Mouse (Mus musculus): ENCODE measurements around the gene Ttc39d. TPM values are rescaled to one million over a fixed set of nuclear protein-coding genes. Genes with fewer than 3 reads are reported as not detected.
"Not testable (repeated sequence)": the region's sequence is repeated elsewhere in the genome, so short reads cannot be mapped to it uniquely, and the experiment has no call there.

The Ttc39d gene
- polyA plus RNA-seq, 1 experiment from 2014 or later = 0.06 TPM

GRCm38 (mm10) chr17:80172761-80173160, 34.5 kb upstream of the Ttc39d start:
- Histone ChIP-seq H3K4me3 (no peak overlapping the region), H3K4me1 (peaks cover 25% of the 10 kb centered on the region), H3K36me3 (no peaks in the 10 kb centered on the region), H3K9me3 (replicated peaks) (no peaks in the 10 kb centered on the region), H3K27ac (replicated peaks) (no peak overlapping the region), H3K27me3 (ENCODE audit: low read depth, poor library complexity, severe bottlenecking) (no peaks in the 10 kb centered on the region)
- WGBS = 89% methylated on average over 5 of the region's 5 CpGs
- DNase-seq (ENCODE audit: low spot score) = no peak

DNA sequence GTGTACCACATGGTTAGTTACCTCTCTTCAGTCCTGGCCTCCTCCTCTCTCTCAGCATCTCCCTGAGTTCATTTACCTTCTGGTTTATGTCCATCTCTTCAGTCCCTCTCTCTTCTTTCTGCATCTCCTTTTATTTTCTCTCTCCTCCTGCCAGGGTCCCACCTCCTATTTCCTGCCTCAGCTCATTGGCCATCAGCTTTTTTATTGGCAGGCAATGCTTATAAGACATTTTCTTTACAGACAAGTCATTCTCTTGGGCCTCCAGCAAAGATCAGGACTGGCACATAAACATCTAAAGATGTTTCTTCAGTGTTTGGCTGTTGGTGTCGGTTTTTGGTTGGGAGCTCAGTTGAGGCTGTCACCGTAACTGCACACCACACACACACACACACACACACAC, 33.6 kb upstream of the Ttc39d start:
- H3K4me1 ChIP-seq = peaks cover 15% of the 10 kb centered on the region
- H3K36me3 ChIP-seq = no peaks in the 10 kb centered on the region
- DNase-seq (ENCODE audit: low spot score) = no peak
- H3K4me3 ChIP-seq = no peak overlapping the region
- H3K9me3 ChIP-seq (replicated peaks) = no peaks in the 10 kb centered on the region
- no peaks in the 10 kb centered on the region for H3K27me3 ChIP-seq (ENCODE audit: low read depth, poor library complexity, severe bottlenecking)
- 88% methylated on average over 2 of the region's 2 CpGs for WGBS
- no peak overlapping the region for H3K27ac ChIP-seq (replicated peaks)

- peaks cover 11% of the 10 kb centered on the region for H3K4me1 ChIP-seq
- no peak overlapping the region for H3K4me3 ChIP-seq
- H3K27ac ChIP-seq (replicated peaks) = no peak overlapping the region
- 88% methylated on average over 3 of the region's 3 CpGs for WGBS
- no peaks in the 10 kb centered on the region for H3K36me3 ChIP-seq
- no peak for DNase-seq (ENCODE audit: low spot score)
- no peaks in the 10 kb centered on the region for H3K27me3 ChIP-seq (ENCODE audit: low read depth, poor library complexity, severe bottlenecking)
- H3K9me3 ChIP-seq (replicated peaks) = no peaks in the 10 kb centered on the region
Observed at GRCm38 (mm10) chr17:80174146-80174545, 33.1 kb upstream of the Ttc39d start.

- peak overlapping the region; percentile 59; the same call in 1 of the 2 replicates for H3K27ac ChIP-seq (replicated peaks)
- DNase-seq (ENCODE audit: low spot score) = peak; percentile 31
- H3K4me1 ChIP-seq = peaks cover 10% of the 10 kb centered on the region
- H3K9me3 ChIP-seq (replicated peaks) = no peaks in the 10 kb centered on the region
- no peaks in the 10 kb centered on the region for H3K27me3 ChIP-seq (ENCODE audit: low read depth, poor library complexity, severe bottlenecking)
- H3K4me3 ChIP-seq = no peak overlapping the region
- 78% methylated on average over 19 of the region's 19 CpGs for WGBS
- H3K36me3 ChIP-seq = no peaks in the 10 kb centered on the region
Observed at GRCm38 (mm10) chr17:80174699-80175385, 32.4 kb upstream of the Ttc39d start.

- 87% methylated on average over 4 of the region's 4 CpGs for WGBS
- Histone ChIP-seq H3K4me3 (no peak overlapping the region), H3K4me1 (peaks cover 10% of the 10 kb centered on the region), H3K9me3 (replicated peaks) (no peaks in the 10 kb centered on the region), H3K27me3 (ENCODE audit: low read depth, poor library complexity, severe bottlenecking) (no peaks in the 10 kb centered on the region), H3K27ac (replicated peaks) (no peak overlapping the region), H3K36me3 (no peaks in the 10 kb centered on the region)
- no peak for DNase-seq (ENCODE audit: low spot score)
Observed at GRCm38 (mm10) chr17:80175386-80175739, 31.9 kb upstream of the Ttc39d start.

DNA sequence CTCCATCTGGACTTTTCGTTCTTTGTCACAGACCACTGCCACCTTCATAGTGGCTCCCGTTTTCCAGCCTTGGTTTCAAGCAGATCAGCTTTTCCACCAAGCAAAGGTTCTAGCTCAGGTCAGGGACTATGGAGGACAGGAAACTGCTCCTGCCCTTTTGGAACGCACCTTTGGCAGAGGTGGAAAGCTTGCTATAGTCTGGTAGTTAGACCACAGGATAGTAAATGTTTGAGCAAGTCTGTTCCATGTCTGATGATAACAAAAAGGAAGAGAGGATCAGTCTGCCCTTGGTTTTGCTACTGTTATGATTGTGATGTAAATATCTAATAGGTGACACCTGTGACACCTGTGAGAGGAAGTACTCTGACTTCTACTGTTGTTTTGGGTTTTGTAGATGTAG, 31.3 kb upstream of the Ttc39d start:
- Histone ChIP-seq H3K4me1 (peaks cover 10% of the 10 kb centered on the region), H3K36me3 (no peaks in the 10 kb centered on the region), H3K4me3 (no peak overlapping the region), H3K27ac (replicated peaks) (no peak overlapping the region), H3K27me3 (ENCODE audit: low read depth, poor library complexity, severe bottlenecking) (no peaks in the 10 kb centered on the region), H3K9me3 (replicated peaks) (no peaks in the 10 kb centered on the region)
- no peak for DNase-seq (ENCODE audit: low spot score)
- 84% methylated on average over 3 of the region's 3 CpGs for WGBS

DNA sequence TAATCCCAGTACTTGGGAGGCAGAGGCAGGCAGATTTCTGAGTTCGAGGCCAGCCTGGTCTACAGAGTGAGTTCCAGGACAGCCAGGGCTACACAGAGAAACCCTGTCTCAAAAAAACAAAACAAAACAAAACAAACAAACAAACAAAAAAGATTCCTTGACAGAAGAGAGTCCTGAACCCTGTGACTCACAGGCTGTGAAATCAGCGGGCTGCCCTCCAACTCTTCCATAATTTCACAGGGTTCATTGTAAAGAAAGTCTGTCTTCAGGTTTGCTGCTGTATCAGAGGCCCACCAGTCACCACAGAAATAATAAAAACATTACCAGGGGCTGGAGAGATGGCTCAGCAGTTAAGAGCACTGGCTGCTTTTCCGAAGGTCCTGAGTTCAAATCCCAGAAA, 28.4 kb upstream of the Ttc39d start:
- H3K4me1 ChIP-seq = peaks cover 10% of the 10 kb centered on the region
- WGBS = 90% methylated on average over 3 of the region's 3 CpGs

GRCm38 (mm10) chr17:80179959-80180358, 27.3 kb upstream of the Ttc39d start:
- Histone ChIP-seq H3K27me3 (ENCODE audit: low read depth, poor library complexity, severe bottlenecking) (no peaks in the 10 kb centered on the region), H3K36me3 (no peaks in the 10 kb centered on the region), H3K4me3 (no peak overlapping the region), H3K4me1 (peaks cover 5% of the 10 kb centered on the region), H3K27ac (replicated peaks) (no peak overlapping the region), H3K9me3 (replicated peaks) (no peaks in the 10 kb centered on the region)
- 2% methylated on average over 6 of the region's 6 CpGs for WGBS
- DNase-seq (ENCODE audit: low spot score) = peak; percentile 71

More for the DNA sequence above, 28.4 kb upstream of the Ttc39d start:
- H3K27ac ChIP-seq (replicated peaks); H3K4me3 ChIP-seq; H3K9me3 ChIP-seq (replicated peaks); DNase-seq (ENCODE audit: low spot score); H3K36me3 ChIP-seq; H3K27me3 ChIP-seq (ENCODE audit: low read depth, poor library complexity, severe bottlenecking): not testable (repeated sequence)

DNA sequence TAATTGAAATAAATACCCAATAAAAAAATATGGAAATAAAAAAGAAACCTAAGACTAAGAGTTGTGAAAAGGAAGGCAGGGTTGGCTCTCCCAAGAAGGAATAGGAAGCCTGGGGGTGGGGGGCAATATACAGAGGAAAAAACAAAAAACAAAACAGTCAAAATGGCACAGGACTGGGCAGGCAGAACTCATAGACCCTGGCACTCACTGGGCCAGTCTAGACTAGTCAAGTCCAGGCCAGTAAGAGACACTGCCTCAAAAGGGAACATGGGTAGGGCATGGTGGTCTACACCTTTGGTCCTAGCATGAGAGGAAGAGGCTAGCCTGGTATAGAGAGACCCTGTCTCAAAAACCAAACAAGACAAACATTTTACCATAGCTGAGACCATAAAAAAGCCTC, 26.8 kb upstream of the Ttc39d start:
- peaks cover under 1% of the 10 kb centered on the region; the same call in 1 of the 2 replicates for H3K4me1 ChIP-seq
- no peaks in the 10 kb centered on the region for H3K27me3 ChIP-seq (ENCODE audit: low read depth, poor library complexity, severe bottlenecking)
- no peaks in the 10 kb centered on the region for H3K36me3 ChIP-seq
- DNase-seq (ENCODE audit: low spot score) = no peak
- no peaks in the 10 kb centered on the region for H3K9me3 ChIP-seq (replicated peaks)
- H3K27ac ChIP-seq (replicated peaks) = 0 out of 2 replicates have a peak overlapping the region, but pooled peaks have one; percentile 4
- H3K4me3 ChIP-seq = no peak overlapping the region

DNA sequence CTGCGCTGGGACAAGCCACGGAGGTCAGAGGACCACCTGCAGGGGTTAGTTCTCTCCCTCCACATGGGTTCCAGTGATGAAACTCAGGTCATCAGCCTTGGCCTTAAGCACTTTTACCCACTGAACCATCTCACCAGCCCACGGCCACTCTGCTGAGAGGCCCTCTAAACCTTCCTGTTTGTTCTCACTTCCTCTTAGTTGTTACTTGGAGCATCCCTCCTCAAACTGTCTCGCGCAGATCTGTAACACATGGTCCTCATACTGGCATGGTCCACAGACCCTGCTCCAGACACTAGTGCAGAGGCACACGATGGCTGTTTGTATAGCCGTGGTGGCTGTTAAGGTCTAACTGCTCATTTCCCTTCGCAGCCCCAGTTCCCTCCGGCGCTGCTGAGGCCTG, 23.6 kb upstream of the Ttc39d start:
- Histone ChIP-seq H3K4me1 (no peaks in the 10 kb centered on the region), H3K36me3 (no peaks in the 10 kb centered on the region), H3K27ac (replicated peaks) (no peak overlapping the region), H3K4me3 (no peak overlapping the region), H3K27me3 (ENCODE audit: low read depth, poor library complexity, severe bottlenecking) (no peaks in the 10 kb centered on the region), H3K9me3 (replicated peaks) (no peaks in the 10 kb centered on the region; the same call in 1 of the 2 replicates)
- WGBS = 81% methylated on average over 10 of the region's 10 CpGs
- no peak for DNase-seq (ENCODE audit: low spot score)

GRCm38 (mm10) chr17:80193075-80193474, 14.2 kb upstream of the Ttc39d start:
- Histone ChIP-seq H3K4me1 (peaks cover 3% of the 10 kb centered on the region; the same call in 1 of the 2 replicates), H3K27ac (replicated peaks) (no peak overlapping the region), H3K36me3 (peaks cover 42% of the 10 kb centered on the region), H3K4me3 (no peak overlapping the region), H3K9me3 (replicated peaks) (no peaks in the 10 kb centered on the region; the same call in 1 of the 2 replicates), H3K27me3 (ENCODE audit: low read depth, poor library complexity, severe bottlenecking) (no peaks in the 10 kb centered on the region)
- 76% methylated on average over 5 of the region's 5 CpGs for WGBS
- DNase-seq (ENCODE audit: low spot score) = no peak

GRCm38 (mm10) chr17:80199160-80199778, 8.0 kb upstream of the Ttc39d start:
- Histone ChIP-seq H3K4me3 (no peak overlapping the region), H3K27ac (replicated peaks) (no peak overlapping the region), H3K36me3 (peaks cover 97% of the 10 kb centered on the region), H3K4me1 (no peaks in the 10 kb centered on the region), H3K27me3 (ENCODE audit: low read depth, poor library complexity, severe bottlenecking) (no peaks in the 10 kb centered on the region), H3K9me3 (replicated peaks) (no peaks in the 10 kb centered on the region)
- DNase-seq (ENCODE audit: low spot score) = no peak
- WGBS = 85% methylated on average over 3 of the region's 3 CpGs

GRCm38 (mm10) chr17:80205657-80206056, 1.6 kb upstream of the Ttc39d start:
- Histone ChIP-seq H3K27me3 (ENCODE audit: low read depth, poor library complexity, severe bottlenecking) (no peaks in the 10 kb centered on the region), H3K4me1 (peaks cover 17% of the 10 kb centered on the region), H3K27ac (replicated peaks) (peak overlapping the region; percentile 100), H3K4me3 (peak overlapping the region; percentile 85), H3K36me3 (peaks cover 52% of the 10 kb centered on the region), H3K9me3 (replicated peaks) (no peaks in the 10 kb centered on the region)
- WGBS = 54% methylated on average over 5 of the region's 5 CpGs
- DNase-seq (ENCODE audit: low spot score) = no peak

Measured in midbrain, embryonic 10.5 days (tissue).